Mouse (Mus musculus) left cerebral cortex, adult 8-10 months (tissue): Measurements from ENCODE around the gene Gps1. TPM values are rescaled to one million over a fixed set of nuclear protein-coding genes. Genes with fewer than 3 reads are reported as not detected.
"Not testable (repeated sequence)": the region's sequence is repeated elsewhere in the genome, so short reads cannot be mapped to it uniquely, and the experiment has no call there.

Experiments used
- DNase-seq, 2 experiments: peaks; one replicate each; pipeline ENCODE4 v3.0.0; 2022; ENCODE audit warnings: low spot score in 2 of 2
- total RNA-seq, 4 experiments: library from RNA; stranded (reverse); gene quantifications; 2 replicates each; pipeline ENCODE4 v1.2.4; 2022

Gene Gps1
- 100 to 1,000 TPM; 142 to 151 (median 146) TPM for total RNA-seq

GRCm38 (mm10) chr11:120784064-120784791 lies at the start of gene Gps1, which contains the start of gene Rfng:
Gps1 (plus strand) TSS chr11:120784272.
Rfng (minus strand) TSS chr11:120784207.
- DNase-seq = peak; percentile 68 to 72

DNA sequence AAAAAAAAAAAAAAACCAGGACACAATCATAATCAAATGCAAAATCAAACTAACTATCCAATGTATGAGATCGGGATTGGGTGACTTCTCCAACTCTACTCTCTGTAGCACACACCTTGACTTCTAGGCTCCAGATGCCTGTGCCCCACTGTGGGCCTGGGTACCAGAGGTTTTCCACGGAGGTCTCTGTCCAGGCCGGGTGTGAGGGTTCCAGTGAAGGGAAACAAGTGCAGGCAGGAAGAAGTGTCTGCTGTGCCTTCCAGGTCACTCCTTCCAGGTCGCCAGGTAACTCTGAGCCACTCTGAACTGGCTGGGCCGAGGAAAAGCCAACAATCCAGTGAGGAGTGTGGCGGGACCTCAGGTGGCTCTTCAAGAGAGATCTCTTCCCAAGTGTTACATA lies 47.6 kb upstream of the Gps1 start:
- DNase-seq = no peak

GRCm38 (mm10) chr11:120740981-120741380 lies 43.1 kb upstream of the Gps1 start:
- DNase-seq = no peak

- no peak for DNase-seq
These were observed 39.9 kb upstream of the Gps1 start for GRCm38 (mm10) chr11:120744121-120744701.

DNA sequence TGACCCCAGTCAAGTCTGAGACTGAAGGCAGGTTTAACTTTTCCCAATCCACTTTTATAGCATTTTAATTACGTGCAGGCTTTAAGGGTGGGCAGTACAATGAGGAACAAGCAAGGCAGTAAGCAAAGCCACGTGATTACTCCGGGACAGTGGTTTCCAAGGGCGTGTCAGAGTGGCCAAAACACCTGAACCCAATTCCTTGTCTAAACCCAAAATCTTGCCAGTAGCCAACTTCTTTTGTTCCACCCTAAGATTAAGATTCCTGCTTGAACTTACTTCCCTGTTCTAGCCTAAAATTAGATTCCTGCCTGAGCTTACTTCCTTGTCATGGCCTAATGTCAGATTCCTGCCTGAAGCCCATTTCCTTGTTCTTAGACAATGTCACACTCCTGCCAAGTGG lies 36.1 kb upstream of the Gps1 start:
- DNase-seq = no peak

DNA sequence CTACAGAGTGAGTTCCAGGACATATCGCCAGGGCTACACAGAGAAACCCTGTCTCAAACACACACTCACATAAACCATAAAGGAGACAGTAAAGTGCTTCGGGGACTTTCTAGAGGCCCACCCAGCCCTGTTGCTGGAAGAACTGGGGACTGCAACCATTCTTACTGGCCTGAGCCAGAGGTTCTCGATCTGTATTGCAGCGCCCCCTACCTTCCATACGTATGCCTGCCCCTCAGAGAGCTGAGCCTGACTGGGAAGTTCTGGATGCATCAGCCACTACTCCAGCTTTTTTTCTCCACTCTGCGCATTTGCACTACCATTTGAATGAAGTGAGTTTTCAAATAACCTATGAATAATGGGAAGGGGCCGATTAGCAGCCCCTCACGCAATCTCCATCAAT lies 34.6 kb upstream of the Gps1 start:
- DNase-seq = no peak

- no peak for DNase-seq
These were observed 32.5 kb upstream of the Gps1 start for GRCm38 (mm10) chr11:120751606-120752005.

GRCm38 (mm10) chr11:120760236-120760635 lies 23.8 kb upstream of the Gps1 start:
- DNase-seq = no peak

DNA sequence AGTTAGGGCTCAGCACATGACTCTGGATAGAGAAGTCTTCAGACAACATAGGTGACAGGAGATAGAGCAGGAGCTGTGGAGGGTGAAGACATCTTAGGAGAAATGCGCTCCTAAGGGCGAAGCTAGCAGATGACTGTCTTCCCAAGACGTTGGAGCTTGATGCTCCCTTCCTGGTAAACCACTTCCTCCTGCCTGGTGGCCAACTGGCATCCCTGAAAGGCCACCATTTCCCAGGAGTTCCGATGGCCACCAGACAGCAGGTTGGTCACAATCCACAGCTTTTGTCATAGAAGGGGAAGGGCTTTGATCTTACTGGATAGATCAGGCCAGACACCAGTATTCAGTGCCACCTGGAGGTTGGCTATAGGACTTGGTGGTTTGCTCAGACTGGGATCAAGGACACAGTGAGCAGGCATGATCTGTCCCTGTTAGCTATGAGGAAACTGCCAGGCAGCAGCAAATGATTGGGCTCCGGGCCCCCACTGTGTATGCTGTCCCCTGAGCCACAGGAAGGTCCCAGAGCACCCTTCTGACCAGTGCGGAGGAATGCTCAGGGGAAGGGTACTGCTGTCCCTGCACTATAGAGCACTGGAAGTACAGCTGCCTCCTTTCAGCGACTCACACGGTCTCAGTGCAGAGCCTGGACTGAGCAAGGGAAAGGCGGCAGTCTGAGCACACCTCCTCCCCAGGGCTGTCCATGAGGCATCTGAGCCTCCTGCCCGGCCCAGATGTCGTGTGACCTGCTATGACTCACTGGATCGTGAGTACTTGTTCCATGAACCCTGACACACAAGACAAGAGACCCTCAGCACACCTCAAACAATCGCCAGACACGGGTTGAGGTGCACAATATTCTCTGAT lies 22.0 kb upstream of the Gps1 start:
- DNase-seq = no peak

- not testable (repeated sequence) for DNase-seq
These were observed 21.4 kb upstream of the Gps1 start, which contains the start of gene Hmga1b for GRCm38 (mm10) chr11:120762672-120763041. Hmga1b (plus strand) TSS chr11:120762794.

DNA sequence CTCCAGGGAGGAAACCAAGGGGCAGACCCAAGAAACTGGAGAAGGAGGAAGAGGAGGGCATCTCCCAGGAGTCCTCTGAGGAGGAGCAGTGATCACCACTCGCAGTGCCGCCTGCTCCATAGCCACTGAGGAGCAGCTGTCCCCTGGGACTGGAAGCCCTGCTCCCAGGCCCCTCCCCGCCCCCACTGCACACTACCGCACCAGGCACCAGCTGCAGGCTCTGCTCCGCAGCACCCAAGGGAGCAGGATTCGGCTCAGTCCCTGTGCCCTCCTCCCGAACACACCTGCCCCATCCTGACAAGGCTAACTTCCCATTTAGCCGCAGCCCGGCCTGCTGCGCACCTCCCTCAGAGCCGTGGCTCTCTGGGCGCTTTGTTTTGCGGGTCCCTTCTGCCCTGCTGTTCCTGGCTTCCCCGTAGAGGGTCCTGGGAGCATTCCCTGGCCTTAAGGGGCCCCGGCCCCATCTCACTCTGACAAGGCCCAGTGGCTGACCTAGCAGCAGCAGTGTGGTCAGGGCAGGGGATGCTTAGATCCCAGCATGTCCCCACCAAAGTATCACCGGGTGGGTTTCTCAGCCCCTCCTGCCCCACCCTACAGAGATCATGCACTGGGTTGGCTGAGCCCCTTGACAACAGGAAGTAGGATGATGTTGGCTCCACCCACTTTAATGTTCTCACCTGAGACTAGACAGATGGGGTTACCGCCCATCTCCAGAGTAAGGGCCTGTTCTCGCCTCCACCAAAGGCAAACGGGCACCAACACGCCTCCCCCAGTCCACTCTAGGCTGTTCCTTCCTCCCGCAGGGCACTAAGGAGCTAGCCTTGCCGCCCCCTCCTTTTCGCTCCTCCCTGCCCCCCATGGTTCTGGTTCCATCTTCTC lies 20.7 kb upstream of the Gps1 start:
- DNase-seq = not testable (repeated sequence)

- not testable (repeated sequence) for DNase-seq
These were observed 17.0 kb upstream of the Gps1 start for GRCm38 (mm10) chr11:120767023-120767422.

DNA sequence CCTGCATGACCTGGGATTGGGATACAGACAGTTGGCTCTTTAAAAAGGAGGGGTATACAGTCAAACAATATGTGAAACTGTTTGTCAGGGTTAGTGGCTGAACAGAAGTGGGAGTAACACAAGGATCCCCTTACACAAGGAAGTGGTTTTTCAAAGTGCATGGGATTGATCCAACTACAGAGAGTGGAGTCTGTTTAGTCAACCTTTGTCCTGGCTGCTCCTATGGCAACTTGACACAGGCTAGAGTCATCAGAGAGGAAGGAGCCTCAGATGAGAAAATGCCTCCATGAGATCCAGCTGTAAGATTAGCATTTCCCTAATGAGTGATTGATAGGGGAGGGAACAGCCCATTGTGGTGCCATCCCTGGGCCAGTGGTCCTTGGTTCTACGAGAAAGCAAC lies 15.9 kb upstream of the Gps1 start:
- DNase-seq = no peak

- no peak for DNase-seq
These were observed 11.3 kb upstream of the Gps1 start for GRCm38 (mm10) chr11:120772749-120773148.

DNA sequence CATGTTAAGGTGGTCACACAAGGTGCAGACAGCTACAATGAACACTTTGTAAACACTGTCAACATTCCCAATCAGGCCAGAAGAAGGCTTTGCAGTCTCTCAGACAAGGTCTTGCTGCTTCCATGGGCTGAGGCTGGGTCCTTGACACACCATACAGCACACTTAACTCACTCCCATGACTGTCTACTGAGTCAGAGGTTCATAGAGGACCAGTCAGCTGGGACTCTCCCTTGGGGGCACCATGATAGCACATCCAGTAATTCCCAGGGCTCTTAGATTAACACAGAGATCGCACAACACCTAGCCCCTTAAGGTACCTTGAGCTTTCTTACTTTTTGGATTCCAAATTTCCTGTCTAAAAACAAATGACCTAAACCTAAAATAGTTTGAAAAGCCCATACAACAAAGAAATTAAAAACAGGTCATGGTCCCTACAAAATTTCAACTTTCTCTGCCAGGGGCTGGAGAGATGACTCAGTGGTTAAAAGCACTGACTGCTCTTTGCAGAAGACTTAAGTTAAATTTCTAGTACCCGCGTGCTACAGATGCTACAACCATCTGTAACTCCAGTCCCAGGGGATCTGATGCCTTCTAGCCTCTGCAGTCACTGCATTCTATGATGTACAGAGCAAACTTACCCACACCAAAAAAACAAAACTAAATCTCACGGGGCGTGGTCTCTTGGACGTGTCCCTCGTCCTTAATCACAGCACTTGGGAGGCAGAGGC lies 10.4 kb upstream of the Gps1 start:
- DNase-seq = no peak

GRCm38 (mm10) chr11:120775774-120776469 lies 8.2 kb upstream of the Gps1 start:
- DNase-seq = peak; percentile 68 to 85

GRCm38 (mm10) chr11:120777123-120777522 lies 6.9 kb upstream of the Gps1 start:
- DNase-seq = no peak

GRCm38 (mm10) chr11:120779876-120780275 lies 4.2 kb upstream of the Gps1 start:
- no peak for DNase-seq

- not testable (repeated sequence) for DNase-seq
These were observed 2.7 kb upstream of the Gps1 start for GRCm38 (mm10) chr11:120781361-120781760.
